Mouse (Mus musculus): Measurements from ENCODE around the gene Samhd1. TPM values are rescaled to one million over a fixed set of nuclear protein-coding genes. Genes with fewer than 3 reads are reported as not detected.
A peak's percentile ranks its signal among the peaks of the same experiment; 100 is the strongest.

The Samhd1 gene
- polyA plus RNA-seq, 1 experiment from 2014 or later: 32.5 TPM

GRCm38 (mm10) chr2:157081960-157082359 is 53.1 kb downstream of the Samhd1 start:
- no peak for ATAC-seq (ENCODE audit: insufficient number of reproducible peaks, insufficient read depth, low FRiP score, low read depth)
- Histone ChIP-seq H3K4me2 (replicated peaks; ENCODE audit: low read depth, low read length) (no peak overlapping the region), H3K27ac (ENCODE audit: low read length) (no peak overlapping the region), H3K4me3 (ENCODE audit: low read depth, low read length) (no peak overlapping the region), H3K4me1 (ENCODE audit: control insufficient read depth, insufficient read depth, low read length) (peaks cover 9% of the 10 kb centered on the region), H3K9me3 (ENCODE audit: control insufficient read depth, low read depth, low read length) (no peaks in the 10 kb centered on the region), H3K27me3 (ENCODE audit: control insufficient read depth, insufficient read depth, low read length) (no peaks in the 10 kb centered on the region), H3K36me3 (ENCODE audit: control insufficient read depth, insufficient read depth, low read length) (no peaks in the 10 kb centered on the region), H3K9ac (replicated peaks; ENCODE audit: low read depth, low read length) (no peak overlapping the region)
- WGBS: 28% methylated on average over 7 of the region's 7 CpGs

GRCm38 (mm10) chr2:157081331-157081730 is 53.7 kb downstream of the Samhd1 start:
- Histone ChIP-seq H3K27ac (ENCODE audit: low read length) (no peak overlapping the region), H3K4me3 (ENCODE audit: low read depth, low read length) (no peak overlapping the region), H3K9ac (replicated peaks; ENCODE audit: low read depth, low read length) (no peak overlapping the region), H3K4me1 (ENCODE audit: control insufficient read depth, insufficient read depth, low read length) (peaks cover 16% of the 10 kb centered on the region), H3K4me2 (replicated peaks; ENCODE audit: low read depth, low read length) (no peak overlapping the region), H3K36me3 (ENCODE audit: control insufficient read depth, insufficient read depth, low read length) (no peaks in the 10 kb centered on the region), H3K27me3 (ENCODE audit: control insufficient read depth, insufficient read depth, low read length) (no peaks in the 10 kb centered on the region), H3K9me3 (ENCODE audit: control insufficient read depth, low read depth, low read length) (no peaks in the 10 kb centered on the region)
- no peak for ATAC-seq (ENCODE audit: insufficient number of reproducible peaks, insufficient read depth, low FRiP score, low read depth)
- WGBS: 94% methylated on average over 8 of the region's 8 CpGs

GRCm38 (mm10) chr2:157079701-157080180 is 55.3 kb downstream of the Samhd1 start:
- ATAC-seq (ENCODE audit: insufficient number of reproducible peaks, insufficient read depth, low FRiP score, low read depth): no peak
- Histone ChIP-seq H3K9ac (replicated peaks; ENCODE audit: low read depth, low read length) (peak overlapping the region; percentile 95), H3K9me3 (ENCODE audit: control insufficient read depth, low read depth, low read length) (no peaks in the 10 kb centered on the region), H3K4me3 (ENCODE audit: low read depth, low read length) (peak overlapping the region; percentile 94), H3K27me3 (ENCODE audit: control insufficient read depth, insufficient read depth, low read length) (no peaks in the 10 kb centered on the region), H3K27ac (ENCODE audit: low read length) (peak overlapping the region; percentile 94), H3K36me3 (ENCODE audit: control insufficient read depth, insufficient read depth, low read length) (no peaks in the 10 kb centered on the region), H3K4me2 (replicated peaks; ENCODE audit: low read depth, low read length) (peak overlapping the region; percentile 92), H3K4me1 (ENCODE audit: control insufficient read depth, insufficient read depth, low read length) (peaks cover 32% of the 10 kb centered on the region)
- 10% methylated on average over 16 of the region's 16 CpGs for WGBS

- 2% methylated on average over 89 of the region's 136 CpGs for WGBS
These were observed 56.0 kb downstream of the Samhd1 start, which contains the start of gene Soga1 for GRCm38 (mm10) chr2:157078793-157079700. Soga1 (minus strand) TSS chr2:157079254.

GRCm38 (mm10) chr2:157078059-157078792 is 56.8 kb downstream of the Samhd1 start:
- H3K4me1 ChIP-seq (ENCODE audit: control insufficient read depth, insufficient read depth, low read length): peaks cover 47% of the 10 kb centered on the region
- no peaks in the 10 kb centered on the region for H3K36me3 ChIP-seq (ENCODE audit: control insufficient read depth, insufficient read depth, low read length)
- H3K9ac ChIP-seq (replicated peaks; ENCODE audit: low read depth, low read length): peak overlapping the region; percentile 95
- peak overlapping the region; percentile 94 for H3K4me3 ChIP-seq (ENCODE audit: low read depth, low read length)
- peak overlapping the region; percentile 92 for H3K4me2 ChIP-seq (replicated peaks; ENCODE audit: low read depth, low read length)
- under 1% methylated on average over 75 of the region's 79 CpGs for WGBS
- peak; percentile 16; the same call in 1 of the 2 replicates for ATAC-seq (ENCODE audit: insufficient number of reproducible peaks, insufficient read depth, low FRiP score, low read depth)
- no peaks in the 10 kb centered on the region for H3K27me3 ChIP-seq (ENCODE audit: control insufficient read depth, insufficient read depth, low read length)
- no peaks in the 10 kb centered on the region for H3K9me3 ChIP-seq (ENCODE audit: control insufficient read depth, low read depth, low read length)
- peak overlapping the region; percentile 94 for H3K27ac ChIP-seq (ENCODE audit: low read length)

More at GRCm38 (mm10) chr2:157078793-157079700, 56.0 kb downstream of the Samhd1 start, which contains the start of gene Soga1:
- Histone ChIP-seq H3K9ac (replicated peaks; ENCODE audit: low read depth, low read length) (peak within 1 kb of the TSS; percentile 95), H3K36me3 (ENCODE audit: control insufficient read depth, insufficient read depth, low read length) (no peaks in the 10 kb centered on the region), H3K9me3 (ENCODE audit: control insufficient read depth, low read depth, low read length) (no peaks in the 10 kb centered on the region), H3K27me3 (ENCODE audit: control insufficient read depth, insufficient read depth, low read length) (no peaks in the 10 kb centered on the region), H3K27ac (ENCODE audit: low read length) (peak within 1 kb of the TSS; percentile 94), H3K4me2 (replicated peaks; ENCODE audit: low read depth, low read length) (peak within 1 kb of the TSS; percentile 92), H3K4me3 (ENCODE audit: low read depth, low read length) (peak within 1 kb of the TSS; percentile 94), H3K4me1 (ENCODE audit: control insufficient read depth, insufficient read depth, low read length) (peaks cover 39% of the 10 kb centered on the region)
- peak; percentile 90 for ATAC-seq (ENCODE audit: insufficient number of reproducible peaks, insufficient read depth, low FRiP score, low read depth)

GRCm38 (mm10) chr2:157077641-157078058 is 57.4 kb downstream of the Samhd1 start:
- peaks cover 49% of the 10 kb centered on the region for H3K4me1 ChIP-seq (ENCODE audit: control insufficient read depth, insufficient read depth, low read length)
- peaks cover 5% of the 10 kb centered on the region; the same call in 1 of the 2 replicates for H3K36me3 ChIP-seq (ENCODE audit: control insufficient read depth, insufficient read depth, low read length)
- 1% methylated on average over 15 of the region's 15 CpGs for WGBS
- peak overlapping the region; percentile 94 for H3K4me3 ChIP-seq (ENCODE audit: low read depth, low read length)
- peak overlapping the region; percentile 95 for H3K9ac ChIP-seq (replicated peaks; ENCODE audit: low read depth, low read length)
- H3K27ac ChIP-seq (ENCODE audit: low read length): peak overlapping the region; percentile 94
- no peak for ATAC-seq (ENCODE audit: insufficient number of reproducible peaks, insufficient read depth, low FRiP score, low read depth)
- H3K4me2 ChIP-seq (replicated peaks; ENCODE audit: low read depth, low read length): peak overlapping the region; percentile 92
- H3K27me3 ChIP-seq (ENCODE audit: control insufficient read depth, insufficient read depth, low read length): no peaks in the 10 kb centered on the region
- no peaks in the 10 kb centered on the region for H3K9me3 ChIP-seq (ENCODE audit: control insufficient read depth, low read depth, low read length)

- Histone ChIP-seq H3K4me3 (ENCODE audit: low read depth, low read length) (peak overlapping the region; percentile 94), H3K4me1 (ENCODE audit: control insufficient read depth, insufficient read depth, low read length) (peaks cover 54% of the 10 kb centered on the region), H3K27me3 (ENCODE audit: control insufficient read depth, insufficient read depth, low read length) (no peaks in the 10 kb centered on the region), H3K36me3 (ENCODE audit: control insufficient read depth, insufficient read depth, low read length) (peaks cover 7% of the 10 kb centered on the region; the same call in 1 of the 2 replicates), H3K9me3 (ENCODE audit: control insufficient read depth, low read depth, low read length) (no peaks in the 10 kb centered on the region), H3K9ac (replicated peaks; ENCODE audit: low read depth, low read length) (peak overlapping the region; percentile 95; the same call in 1 of the 2 replicates), H3K27ac (ENCODE audit: low read length) (peak overlapping the region; percentile 94), H3K4me2 (replicated peaks; ENCODE audit: low read depth, low read length) (peak overlapping the region; percentile 92)
- 29% methylated on average over 5 of the region's 5 CpGs for WGBS
- no peak for ATAC-seq (ENCODE audit: insufficient number of reproducible peaks, insufficient read depth, low FRiP score, low read depth)
These were observed 57.9 kb downstream of the Samhd1 start for GRCm38 (mm10) chr2:157077160-157077559.

GRCm38 (mm10) chr2:157076585-157076984 is 58.5 kb downstream of the Samhd1 start:
- H3K9me3 ChIP-seq (ENCODE audit: control insufficient read depth, low read depth, low read length): no peaks in the 10 kb centered on the region
- H3K4me1 ChIP-seq (ENCODE audit: control insufficient read depth, insufficient read depth, low read length): peaks cover 60% of the 10 kb centered on the region
- no peak overlapping the region for H3K27ac ChIP-seq (ENCODE audit: low read length)
- WGBS: 79% methylated on average over 7 of the region's 7 CpGs
- H3K9ac ChIP-seq (replicated peaks; ENCODE audit: low read depth, low read length): no peak overlapping the region
- H3K4me3 ChIP-seq (ENCODE audit: low read depth, low read length): peak overlapping the region; percentile 94; the same call in 1 of the 2 replicates
- peak overlapping the region; percentile 92 for H3K4me2 ChIP-seq (replicated peaks; ENCODE audit: low read depth, low read length)
- H3K27me3 ChIP-seq (ENCODE audit: control insufficient read depth, insufficient read depth, low read length): no peaks in the 10 kb centered on the region
- ATAC-seq (ENCODE audit: insufficient number of reproducible peaks, insufficient read depth, low FRiP score, low read depth): no peak
- peaks cover 7% of the 10 kb centered on the region; the same call in 1 of the 2 replicates for H3K36me3 ChIP-seq (ENCODE audit: control insufficient read depth, insufficient read depth, low read length)
